Mouse (Mus musculus) monocyte, adult 59 days (primary cell): ENCODE data around the gene Reg4. TPM values are rescaled to one million over a fixed set of nuclear protein-coding genes. Genes with fewer than 3 reads are reported as not detected.

Experiments used
- total RNA-seq, 2 experiments: library from RNA; stranded (reverse); gene quantifications; one replicate each; pipeline ENCODE4 v1.2.4; 2023

The Reg4 gene
- total RNA-seq = not detected

DNA sequence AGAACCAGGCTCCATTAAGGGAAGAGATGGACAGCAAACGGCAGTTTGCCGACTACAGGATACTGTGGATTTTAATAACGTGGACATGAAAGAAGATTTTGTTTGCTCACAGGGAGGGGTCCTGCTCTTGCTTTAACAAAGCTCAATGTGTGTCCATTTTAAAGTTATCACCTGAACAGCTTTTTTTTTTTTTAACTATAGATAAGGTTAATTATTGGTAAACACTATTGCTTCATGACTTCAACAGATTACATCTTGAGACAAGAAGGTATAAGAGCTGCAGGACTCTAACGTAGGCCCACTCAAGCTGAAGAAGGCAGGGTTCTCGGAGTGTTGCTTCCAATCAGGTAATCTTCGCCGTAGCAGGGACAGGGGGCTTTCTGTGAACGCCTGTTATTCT, at the start of gene Reg4:
TSS of gene Reg4 (plus strand) at position 301 of the 400 bp plus-strand sequence.

DNA sequence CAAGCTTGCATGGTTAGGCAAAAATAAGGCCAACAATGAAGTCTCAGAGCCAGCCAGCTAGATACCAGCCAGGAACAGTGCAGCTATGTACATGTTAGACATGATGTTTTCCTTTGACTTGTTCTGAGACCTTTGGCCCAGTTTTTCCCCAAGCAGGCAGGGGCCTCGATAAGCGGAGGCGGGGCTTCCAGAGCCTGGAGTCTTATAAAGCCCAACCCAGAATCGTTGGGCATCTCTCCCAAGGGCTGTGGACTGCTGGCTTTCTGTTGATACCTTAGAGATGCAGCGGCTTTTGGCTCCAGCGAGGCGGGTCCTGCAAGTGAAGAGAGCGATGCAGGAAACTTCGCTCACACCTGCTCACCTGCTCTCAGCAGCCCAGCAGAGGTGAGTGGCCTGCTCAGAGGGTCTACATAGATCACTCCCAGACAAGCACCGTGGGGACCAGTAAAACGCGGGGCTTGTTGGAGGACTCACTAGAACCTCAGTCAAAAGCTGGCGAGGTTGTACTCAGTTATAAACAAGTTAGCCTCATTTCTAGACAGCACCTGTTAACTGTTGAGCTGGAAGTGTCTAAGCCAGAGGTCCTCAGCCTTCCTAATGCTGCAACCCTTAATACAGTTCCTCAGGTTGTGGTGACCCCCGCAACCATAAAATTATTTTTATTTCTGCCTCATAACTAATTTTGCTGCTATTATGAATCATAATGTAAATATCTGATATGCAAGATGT, 58.4 kb downstream of the Reg4 start, which contains the start of gene Hmgcs2:
TSS of gene Hmgcs2 (plus strand) at position 232 of the 729 bp plus-strand sequence.

Other genes with a start within 250 kb of the Reg4 start
- 100 to 1,000 TPM; 391 to 393 TPM for gene Notch2, start 208.6 kb upstream of the Reg4 start, total RNA-seq
- 1 to 10 TPM; 4.9 to 6.0 TPM for gene Adam30, start 61.5 kb upstream of the Reg4 start, total RNA-seq
- under 1 TPM; 0.15 to 0.37 TPM for gene Hmgcs2, start 58.3 kb downstream of the Reg4 start, total RNA-seq
- 1 to 10 TPM; 2.6 to 2.7 TPM for gene Phgdh, start 117.8 kb downstream of the Reg4 start, total RNA-seq
- not detected for gene Zfp697, start 160.3 kb downstream of the Reg4 start, total RNA-seq
- gene Gm4450, start 235.0 kb downstream of the Reg4 start, total RNA-seq = not detected